Mouse (Mus musculus): Measurements from ENCODE around the gene Fcna.

Gene Fcna

GRCm38 (mm10) chr2:25627811-25628210, at the start of gene Fcna:
Gene Fcna, minus strand, starts transcription at chr2:25628030.
- no peak for DNase-seq

GRCm38 (mm10) chr2:25676486-25676885, 48.7 kb upstream of the Fcna start, which contains the start of gene Lcn6:
Gene Lcn6, plus strand, starts transcription at chr2:25676786.
- no peak for DNase-seq

- no peak for DNase-seq
These were observed 38.7 kb upstream of the Fcna start for GRCm38 (mm10) chr2:25666516-25666915.

- DNase-seq, result no peak
These were observed 36.3 kb upstream of the Fcna start for GRCm38 (mm10) chr2:25664125-25664524.

GRCm38 (mm10) chr2:25663511-25663910, 35.7 kb upstream of the Fcna start:
- DNase-seq, result peak; percentile 11 to 70

GRCm38 (mm10) chr2:25661245-25661970, 33.6 kb upstream of the Fcna start:
- no peak for DNase-seq

GRCm38 (mm10) chr2:25660279-25660678, 32.4 kb upstream of the Fcna start:
- DNase-seq, result no peak

- no peak for DNase-seq
These were observed 29.8 kb upstream of the Fcna start, which contains the start of gene Lcn5 for GRCm38 (mm10) chr2:25657652-25658051. Gene Lcn5, plus strand, starts transcription at chr2:25657952.

GRCm38 (mm10) chr2:25657246-25657645, 29.4 kb upstream of the Fcna start:
- peak in 1 of 2 experiments; percentile 8 for DNase-seq

- no peak for DNase-seq
These were observed 28.9 kb upstream of the Fcna start for GRCm38 (mm10) chr2:25656691-25657090.

GRCm38 (mm10) chr2:25654502-25654901, 26.7 kb upstream of the Fcna start:
- no peak for DNase-seq

GRCm38 (mm10) chr2:25652902-25653301, 25.1 kb upstream of the Fcna start, which contains the start of gene Lcn8:
Gene Lcn8, plus strand, starts transcription at chr2:25653120.
- DNase-seq, result no peak

- no peak for DNase-seq
These were observed 12.1 kb upstream of the Fcna start for GRCm38 (mm10) chr2:25639890-25640289.

GRCm38 (mm10) chr2:25634046-25634445, 6.2 kb upstream of the Fcna start:
- no peak for DNase-seq

- DNase-seq, result no peak
These were observed 5.8 kb upstream of the Fcna start for GRCm38 (mm10) chr2:25633616-25634015.

GRCm38 (mm10) chr2:25628738-25629137, 908 bp upstream of the Fcna start:
- DNase-seq, result peak; percentile 31 to 37

- DNase-seq, result no peak
These were observed 1.8 kb downstream of the Fcna start for GRCm38 (mm10) chr2:25625986-25626385.

GRCm38 (mm10) chr2:25621229-25622200, 6.3 kb downstream of the Fcna start, which contains the start of gene Tmem141:
Gene Tmem141, minus strand, starts transcription at chr2:25622005.
- peak; percentile 91 to 95 for DNase-seq

GRCm38 (mm10) chr2:25620852-25621228, 7.0 kb downstream of the Fcna start:
- no peak for DNase-seq

GRCm38 (mm10) chr2:25620386-25620785, 7.4 kb downstream of the Fcna start:
- no peak for DNase-seq

- no peak for DNase-seq
These were observed 10.3 kb downstream of the Fcna start, which contains the start of gene Ccdc183 for GRCm38 (mm10) chr2:25617578-25617977. Gene Ccdc183, minus strand, starts transcription at chr2:25617678.

GRCm38 (mm10) chr2:25616398-25616797, 11.4 kb downstream of the Fcna start:
- no peak for DNase-seq

- DNase-seq, result no peak
These were observed 19.2 kb downstream of the Fcna start for GRCm38 (mm10) chr2:25608671-25609070.
